Mouse (Mus musculus) C2C12 (cell line): ENCODE results near the gene 1700025G04Rik. TPM values are rescaled to one million over a fixed set of nuclear protein-coding genes. Genes with fewer than 3 reads are reported as not detected.
"Not testable (repeated sequence)": the region's sequence is repeated elsewhere in the genome, so short reads cannot be mapped to it uniquely, and the experiment has no call there.

ENCODE experiments used
- H3K27me3 ChIP-seq: one replicate; pipeline ENCODE4 v1.6.1; 2011; ENCODE audit not compliant: control insufficient read depth, insufficient read depth, insufficient read length
- H3K36me3 ChIP-seq: one replicate; pipeline ENCODE4 v1.6.1; 2011; ENCODE audit not compliant: control insufficient read depth, insufficient read depth
- H3K4me3 ChIP-seq: one replicate; pipeline ENCODE4 v1.5.1; 2011; ENCODE audit warnings: mild to moderate bottlenecking, control low read depth; ENCODE audit not compliant: poor library complexity, insufficient read depth, severe bottlenecking
- H3K79me2 ChIP-seq: one replicate; pipeline ENCODE4 v1.6.1; 2011; ENCODE audit not compliant: control insufficient read depth, insufficient read depth
- H3K79me3 ChIP-seq: one replicate; pipeline ENCODE4 v1.6.1; 2011; ENCODE audit warnings: low read depth, control low read depth
- H3ac ChIP-seq: one replicate; pipeline ENCODE3; 2011; ENCODE audit warnings: low read depth; ENCODE audit not compliant: control insufficient read depth, insufficient read length
- CEBPB ChIP-seq: IDR thresholded peaks from one replicate; pipeline ENCODE4 v1.6.1; 2011; ENCODE audit warnings: low read depth, mild to moderate bottlenecking, control low read depth, moderate library complexity
- CTCF ChIP-seq: IDR thresholded peaks from one replicate; pipeline ENCODE4 v1.5.1; 2011; ENCODE audit not compliant: control insufficient read depth, insufficient read depth, insufficient read length
- FOSL1 ChIP-seq: IDR thresholded peaks from one replicate; pipeline ENCODE4 v1.8.0; 2011; ENCODE audit warnings: mild to moderate bottlenecking, low read length; ENCODE audit not compliant: poor library complexity, insufficient read depth, severe bottlenecking
- MAX ChIP-seq: IDR thresholded peaks from one replicate; pipeline ENCODE4 v1.6.1; 2011; ENCODE audit warnings: mild to moderate bottlenecking, control low read depth
- MYOD1 ChIP-seq: IDR thresholded peaks from one replicate; pipeline ENCODE4 v1.6.1; 2011; ENCODE audit warnings: low read depth; ENCODE audit not compliant: control insufficient read depth, insufficient read length
- MYOG ChIP-seq: IDR thresholded peaks from one replicate; pipeline ENCODE4 v1.6.1; 2011; ENCODE audit not compliant: control insufficient read depth, insufficient read length; ENCODE audit errors: extremely low read depth
- USF1 ChIP-seq: IDR thresholded peaks from one replicate; pipeline ENCODE4 v1.6.1; 2011; ENCODE audit warnings: low read depth, mild to moderate bottlenecking, control low read depth, moderate library complexity
- polyA plus RNA-seq: library from polyadenylated mRNA; unstranded; fragments of >200 nt; fragmentation: generic; extraction: Trizol; gene quantifications from one replicate; pipeline ENCODE4 v1.2.1, GENCODE M21; 2012; ENCODE audit warnings: missing spikeins

Gene 1700025G04Rik
- polyA plus RNA-seq, 1 experiment = 2.1 TPM

GRCm38 (mm10) chr1:151819190-151819589, 270.7 kb downstream of the 1700025G04Rik start:
- H3K79me3 ChIP-seq = no peaks in the 10 kb centered on the region
- H3K36me3 ChIP-seq = peaks cover 25% of the 10 kb centered on the region
- H3K27me3 ChIP-seq = no peaks in the 10 kb centered on the region
- H3K79me2 ChIP-seq = no peaks in the 10 kb centered on the region
- no peak overlapping the region for H3K4me3 ChIP-seq
- no peak overlapping the region for H3ac ChIP-seq
- TF ChIP-seq MYOG (no peak), FOSL1 (no peak), CTCF (no peak), USF1 (no peak), MYOD1 (no peak), MAX (no peak), CEBPB (no peak)

GRCm38 (mm10) chr1:151816051-151816450, 273.9 kb downstream of the 1700025G04Rik start:
- Histone ChIP-seq H3K79me3 (no peaks in the 10 kb centered on the region), H3K36me3 (peaks cover 37% of the 10 kb centered on the region)

GRCm38 (mm10) chr1:151812004-151812712, 277.8 kb downstream of the 1700025G04Rik start:
- Histone ChIP-seq H3K79me2 (no peaks in the 10 kb centered on the region), H3K36me3 (peaks cover 24% of the 10 kb centered on the region), H3K79me3 (no peaks in the 10 kb centered on the region), H3ac (no peak overlapping the region), H3K4me3 (no peak overlapping the region), H3K27me3 (no peaks in the 10 kb centered on the region)
- TF ChIP-seq FOSL1 = no peak
- TF ChIP-seq MAX = no peak
- no peak for TF ChIP-seq USF1
- TF ChIP-seq CTCF = no peak
- no peak for TF ChIP-seq CEBPB
- TF ChIP-seq MYOD1 = no peak
- no peak for TF ChIP-seq MYOG

More at GRCm38 (mm10) chr1:151816051-151816450, 273.9 kb downstream of the 1700025G04Rik start:
- H3K27me3 ChIP-seq = no peaks in the 10 kb centered on the region
- TF ChIP-seq MYOG (no peak), CTCF (no peak), FOSL1 (no peak), MYOD1 (no peak)
- no peaks in the 10 kb centered on the region for H3K79me2 ChIP-seq
- no peak overlapping the region for H3K4me3 ChIP-seq
- H3ac ChIP-seq = no peak overlapping the region

GRCm38 (mm10) chr1:151811456-151811855, 278.5 kb downstream of the 1700025G04Rik start:
- Histone ChIP-seq H3K36me3 (peaks cover 24% of the 10 kb centered on the region), H3K27me3 (no peaks in the 10 kb centered on the region), H3K4me3 (no peak overlapping the region), H3K79me3 (no peaks in the 10 kb centered on the region), H3ac (no peak overlapping the region), H3K79me2 (no peaks in the 10 kb centered on the region)
- TF ChIP-seq MYOG (no peak), FOSL1 (no peak), MAX (no peak)

GRCm38 (mm10) chr1:151810628-151811421, 279.1 kb downstream of the 1700025G04Rik start:
- no peaks in the 10 kb centered on the region for H3K79me3 ChIP-seq
- H3ac ChIP-seq = no peak overlapping the region
- H3K27me3 ChIP-seq = no peaks in the 10 kb centered on the region
- H3K79me2 ChIP-seq = no peaks in the 10 kb centered on the region
- peaks cover 27% of the 10 kb centered on the region for H3K36me3 ChIP-seq
- H3K4me3 ChIP-seq = no peak overlapping the region
- TF ChIP-seq MYOG = no peak
- TF ChIP-seq CEBPB = no peak
- TF ChIP-seq FOSL1 = no peak
- TF ChIP-seq MAX = no peak
- no peak for TF ChIP-seq CTCF
- no peak for TF ChIP-seq USF1
- TF ChIP-seq MYOD1 = no peak

- no peaks in the 10 kb centered on the region for H3K79me3 ChIP-seq
Measured at GRCm38 (mm10) chr1:151807286-151807685, 282.6 kb downstream of the 1700025G04Rik start.

GRCm38 (mm10) chr1:151802795-151803194, 287.1 kb downstream of the 1700025G04Rik start:
- not testable (repeated sequence) for H3K4me3 ChIP-seq, H3K27me3 ChIP-seq, H3ac ChIP-seq, H3K79me2 ChIP-seq, H3K79me3 ChIP-seq
- peaks cover 56% of the 10 kb centered on the region for H3K36me3 ChIP-seq

More at GRCm38 (mm10) chr1:151807286-151807685, 282.6 kb downstream of the 1700025G04Rik start:
- Histone ChIP-seq H3K4me3 (no peak overlapping the region), H3K36me3 (peaks cover 53% of the 10 kb centered on the region), H3K79me2 (no peaks in the 10 kb centered on the region), H3K27me3 (no peaks in the 10 kb centered on the region), H3ac (no peak overlapping the region)
- TF ChIP-seq USF1 (no peak), CEBPB (no peak), CTCF (no peak), MYOG (no peak), MAX (no peak), FOSL1 (no peak), MYOD1 (no peak)
